Mouse (Mus musculus) limb, embryonic 14.5 days (tissue): ENCODE results near the gene Bloc1s5. TPM values are rescaled to one million over a fixed set of nuclear protein-coding genes. Genes with fewer than 3 reads are reported as not detected.

Source experiments
- ATAC-seq: fragments of 200-750 bp; cut with Nextera tagmentation; 2 replicates; pipeline ENCODE4 v1.8.0; 2017; ENCODE audit warnings: low read depth, moderate number of reproducible peaks, moderate TSS enrichment; ENCODE audit not compliant: low FRiP score
- DNase-seq: peaks from one replicate; pipeline ENCODE4 v3.0.0-alpha.2; 2015; ENCODE audit warnings: low spot score
- H3K27ac ChIP-seq: fragments of 300-500 bp; sonication (generic); replicated peaks from 2 replicates; pipeline ENCODE4 v1.5.1; 2014; ENCODE audit warnings: low read depth, mild to moderate bottlenecking, low read length, moderate library complexity, mixed read lengths
- H3K27me3 ChIP-seq: fragments of 300-500 bp; sonication (generic); 2 replicates; pipeline ENCODE4 v1.6.1; 2014; ENCODE audit warnings: low read length, mixed read lengths; ENCODE audit not compliant: control insufficient read depth, insufficient read depth
- H3K36me3 ChIP-seq: fragments of 300-500 bp; sonication (generic); 2 replicates; pipeline ENCODE4 v1.6.1; 2014; ENCODE audit warnings: mild to moderate bottlenecking, low read length, moderate library complexity, mixed read lengths; ENCODE audit not compliant: control insufficient read depth, insufficient read depth
- H3K4me1 ChIP-seq: fragments of 300-500 bp; sonication (generic); 2 replicates; pipeline ENCODE4 v1.6.1; 2014; ENCODE audit warnings: antibody characterized with exemption, low read length, mixed read lengths; ENCODE audit not compliant: control insufficient read depth, insufficient read depth
- H3K4me2 ChIP-seq: fragments of 300-500 bp; sonication (generic); replicated peaks from 2 replicates; pipeline ENCODE4 v1.6.1; 2014; ENCODE audit warnings: low read depth, mild to moderate bottlenecking, low read length, moderate library complexity; ENCODE audit not compliant: severe bottlenecking
- H3K4me3 ChIP-seq: fragments of 300-500 bp; sonication (generic); replicated peaks from 2 replicates; pipeline ENCODE4 v1.5.1; 2014; ENCODE audit warnings: low read length
- H3K9ac ChIP-seq: fragments of 300-500 bp; sonication (generic); 2 replicates; pipeline ENCODE4 v1.6.1; 2014; ENCODE audit warnings: mild to moderate bottlenecking, low read depth, low read length, moderate library complexity; ENCODE audit not compliant: severe bottlenecking
- H3K9me3 ChIP-seq: fragments of 300-500 bp; sonication (generic); 2 replicates; pipeline ENCODE4 v1.6.1; 2016; ENCODE audit warnings: low read length; ENCODE audit not compliant: control insufficient read depth
- POLR2A ChIP-seq: fragments of 200-500 bp; IDR thresholded peaks from 2 replicates; pipeline ENCODE4 v1.8.0; 2012; ENCODE audit warnings: inconsistent platforms, mild to moderate bottlenecking, moderate library complexity, borderline replicate concordance; ENCODE audit not compliant: insufficient read depth, insufficient read length; ENCODE audit errors: extremely low read depth
- WGBS: fragments of 180-500 bp; shearing (Covaris S2); extraction: QIAGEN DNeasy Blood & Tissue Kit; methylation state at CpG from one replicate; pipeline ENCODE4 v1.1.7; 2014; 5-methylcytosine and 5-hydroxymethylcytosine counted together
- polyA plus RNA-seq, 2 experiments: library from polyadenylated mRNA; depleted of rRNA in 1 of 2; stranded (reverse) in 1 of 2; unstranded in 1 of 2; fragments of >200 nt; fragmentation: Nextera tagmentation in 1 of 2; extraction: Ambion mirVana in 1 of 2; gene quantifications; 2 replicates each; pipeline versions ENCODE4 v1.2.1 to v1.2.3; 2012 to 2014

Gene Bloc1s5
- polyA plus RNA-seq, 2 experiments = 6.8 to 19.2 TPM

GRCm38 (mm10) chr13:38545460-38545859 lies 89.4 kb downstream of the Bloc1s5 start:
- TF ChIP-seq POLR2A = no peak
- ATAC-seq (no peak), DNase-seq (no peak)
- Histone ChIP-seq H3K27ac (no peak overlapping the region), H3K4me2 (no peak overlapping the region), H3K36me3 (no peaks in the 10 kb centered on the region), H3K27me3 (no peaks in the 10 kb centered on the region), H3K4me3 (no peak overlapping the region), H3K4me1 (no peaks in the 10 kb centered on the region), H3K9me3 (no peaks in the 10 kb centered on the region), H3K9ac (no peak overlapping the region)
- WGBS = 52% methylated on average over 3 of the region's 3 CpGs

GRCm38 (mm10) chr13:38544769-38545445 lies 90.0 kb downstream of the Bloc1s5 start:
- no peak overlapping the region for H3K4me3 ChIP-seq
- H3K36me3 ChIP-seq = no peaks in the 10 kb centered on the region
- ATAC-seq (no peak), DNase-seq (no peak)
- no peaks in the 10 kb centered on the region for H3K9me3 ChIP-seq
- 78% methylated on average over 8 of the region's 8 CpGs for WGBS
- no peak for TF ChIP-seq POLR2A
- no peak overlapping the region for H3K27ac ChIP-seq
- no peaks in the 10 kb centered on the region for H3K4me1 ChIP-seq
- H3K27me3 ChIP-seq = no peaks in the 10 kb centered on the region
- no peak overlapping the region for H3K4me2 ChIP-seq
- no peak overlapping the region for H3K9ac ChIP-seq

GRCm38 (mm10) chr13:38543455-38544125 lies 91.3 kb downstream of the Bloc1s5 start:
- ATAC-seq (no peak), DNase-seq (no peak)
- no peaks in the 10 kb centered on the region for H3K4me1 ChIP-seq
- H3K4me2 ChIP-seq = no peak overlapping the region
- H3K27ac ChIP-seq = no peak overlapping the region
- TF ChIP-seq POLR2A = no peak
- no peaks in the 10 kb centered on the region for H3K27me3 ChIP-seq
- no peaks in the 10 kb centered on the region for H3K9me3 ChIP-seq
- no peak overlapping the region for H3K4me3 ChIP-seq
- 81% methylated on average over 8 of the region's 8 CpGs for WGBS
- no peak overlapping the region for H3K9ac ChIP-seq
- no peaks in the 10 kb centered on the region for H3K36me3 ChIP-seq

Other genes with a start within 250 kb of the Bloc1s5 start
- 212 and 218 TPM in 2 replicates for gene Txndc5, start 106.3 kb downstream of the Bloc1s5 start, polyA plus RNA-seq (2012; rRNA removed)
- 342 and 345 TPM in 2 replicates for gene Txndc5, start 106.3 kb downstream of the Bloc1s5 start, polyA plus RNA-seq (2014; fragmentation: Nextera tagmentation; extraction: Ambion mirVana)
- 17.6 and 21.4 TPM in 2 replicates for gene Eef1e1, start 23.9 kb upstream of the Bloc1s5 start, polyA plus RNA-seq (2012; rRNA removed)
- 40.5 and 44.4 TPM in 2 replicates for gene Eef1e1, start 23.9 kb upstream of the Bloc1s5 start, polyA plus RNA-seq (2014; fragmentation: Nextera tagmentation; extraction: Ambion mirVana)